Mouse (Mus musculus) CH12F3 (cell line): ENCODE measurements around the gene Treml2.
"Not testable (repeated sequence)": the region's sequence is repeated elsewhere in the genome, so short reads cannot be mapped to it uniquely, and the experiment has no call there.

Experiments
- in situ Hi-C: fragments of 300-500 bp; cut with MboI; formaldehyde crosslinking; loops from 2 replicates; pipeline ENCODE4 v1.14.3; 2020; ENCODE audit warnings: low sequenced_read_pairs

Gene Treml2

DNA sequence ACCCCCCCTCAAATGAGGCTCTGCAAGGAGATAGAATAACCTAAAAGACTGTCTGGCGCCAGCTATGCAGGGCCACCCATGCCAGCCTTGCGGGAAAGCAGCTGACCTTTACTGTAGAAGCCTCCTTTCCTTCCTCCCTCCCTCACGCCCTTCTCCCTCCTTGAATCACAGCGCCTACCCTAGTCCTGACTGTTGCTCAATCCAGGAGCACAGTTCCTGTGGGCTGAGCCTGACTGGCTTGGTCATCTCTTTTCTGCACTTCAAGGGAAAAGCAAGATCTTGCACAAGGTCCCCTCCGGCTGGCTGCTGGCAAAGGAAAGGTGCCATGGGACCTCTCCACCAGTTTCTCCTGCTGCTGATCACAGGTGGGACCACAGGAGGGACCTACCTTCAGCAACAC lies 46.9 kb downstream of the Treml2 start, which contains the start of gene Trem2:
TSS of gene Trem2 (plus strand) at position 171 of the 400 bp plus-strand sequence.
- in situ Hi-C loops = no loop called here

DNA sequence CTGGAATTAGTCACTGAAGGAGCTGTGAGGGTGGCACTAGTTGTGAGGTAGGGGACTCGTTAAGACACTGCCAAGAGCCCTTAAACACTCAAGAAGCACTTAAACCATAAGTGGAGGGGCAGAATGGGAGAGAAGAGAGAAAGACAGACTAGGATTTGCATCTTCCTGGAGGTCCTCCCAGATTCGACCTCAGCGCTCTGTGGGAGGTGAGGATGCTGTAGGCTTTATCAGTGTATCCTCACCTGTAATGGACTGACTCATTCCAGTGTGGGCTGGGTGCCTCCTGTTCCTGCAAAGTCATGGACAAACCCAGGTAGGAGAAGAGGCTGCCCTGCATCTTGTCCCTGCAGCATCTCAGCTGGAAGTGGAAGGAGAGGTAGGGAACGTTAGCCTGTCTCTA lies 47.5 kb downstream of the Treml2 start:
- in situ Hi-C loops = no loop called here

DNA sequence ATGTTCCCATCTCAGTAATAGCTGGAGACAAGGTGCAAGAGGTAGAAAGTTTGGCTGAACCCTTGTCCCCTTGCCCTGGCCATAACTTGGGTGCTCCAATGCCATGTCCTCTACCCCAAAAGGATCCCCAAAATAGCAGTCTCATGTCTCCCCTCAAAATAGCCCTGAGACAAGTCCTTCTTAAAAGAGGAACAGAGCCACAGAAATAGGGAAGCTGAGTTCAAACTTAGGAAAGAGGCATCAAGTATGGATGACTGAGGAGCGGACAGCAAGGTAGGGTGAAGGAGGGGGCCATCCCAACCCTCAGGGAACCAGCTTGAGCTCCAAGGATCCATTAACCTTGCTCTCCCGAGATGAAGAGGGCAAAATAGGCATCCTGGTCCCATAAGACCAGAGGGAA lies 48.0 kb downstream of the Treml2 start:
- in situ Hi-C loops = no loop called here

DNA sequence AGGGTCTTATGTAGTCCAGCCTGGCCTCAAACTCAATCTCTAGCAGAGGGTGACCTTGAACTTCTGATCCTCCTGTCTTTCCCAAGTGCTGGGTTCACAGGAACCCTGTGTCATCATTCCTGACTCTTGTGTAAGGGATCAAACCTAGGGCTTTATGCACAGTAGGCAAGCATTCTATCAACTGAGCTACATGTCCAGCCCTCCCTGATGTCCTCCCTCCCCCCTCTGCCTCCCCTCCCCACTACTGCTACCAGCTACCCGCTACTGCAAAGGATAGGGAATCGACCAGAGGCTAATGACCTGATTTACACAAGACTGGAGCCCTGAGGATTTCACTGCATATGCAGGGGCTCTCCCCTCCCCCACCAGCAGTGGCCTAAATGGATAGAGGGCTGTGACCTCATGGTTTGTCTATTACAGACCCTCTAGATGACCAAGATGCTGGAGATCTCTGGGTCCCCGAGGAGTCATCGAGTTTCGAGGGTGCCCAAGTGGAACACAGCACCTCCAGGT lies 51.4 kb downstream of the Treml2 start:
- in situ Hi-C loops = no loop called here

DNA sequence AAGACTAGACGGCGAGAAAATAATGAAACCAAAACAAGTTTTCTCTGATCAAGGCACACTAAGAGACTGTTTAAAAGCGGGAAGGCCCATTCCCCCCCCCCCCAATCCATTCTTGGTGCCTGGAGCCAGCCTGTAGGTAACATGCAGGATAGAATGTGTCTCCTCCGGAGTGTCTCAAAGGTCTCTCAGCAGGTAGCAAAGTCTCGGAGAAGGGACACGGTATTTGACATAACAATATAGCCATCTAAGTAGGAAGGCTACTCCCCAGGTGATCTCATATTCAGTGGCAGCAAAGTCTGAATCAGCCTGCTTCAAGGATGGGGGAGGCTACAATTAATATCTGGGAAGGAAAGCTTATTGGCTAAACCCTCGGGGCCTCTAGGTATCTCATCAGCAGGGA lies 53.7 kb downstream of the Treml2 start:
- in situ Hi-C loops = not testable (repeated sequence)

DNA sequence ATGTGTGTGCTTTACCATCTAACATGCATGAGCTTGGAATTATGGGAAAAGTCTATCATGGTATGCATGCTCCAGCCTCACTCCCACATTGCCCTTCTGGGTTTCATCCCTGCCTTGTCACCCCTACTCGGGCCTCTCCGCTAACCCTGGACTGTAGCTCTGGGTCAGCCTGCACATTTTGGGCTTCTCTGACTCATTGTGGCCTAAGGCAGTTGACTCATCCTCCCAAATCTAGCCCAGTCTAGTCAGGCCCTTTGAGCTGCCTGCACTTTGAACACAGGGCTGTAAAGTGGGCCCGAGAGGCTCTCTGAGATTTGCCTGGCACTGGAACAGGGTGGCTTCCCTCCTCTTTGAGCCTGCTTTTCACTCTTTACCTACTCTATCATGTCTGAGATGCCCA lies 56.5 kb downstream of the Treml2 start:
- in situ Hi-C loops = no loop called here

DNA sequence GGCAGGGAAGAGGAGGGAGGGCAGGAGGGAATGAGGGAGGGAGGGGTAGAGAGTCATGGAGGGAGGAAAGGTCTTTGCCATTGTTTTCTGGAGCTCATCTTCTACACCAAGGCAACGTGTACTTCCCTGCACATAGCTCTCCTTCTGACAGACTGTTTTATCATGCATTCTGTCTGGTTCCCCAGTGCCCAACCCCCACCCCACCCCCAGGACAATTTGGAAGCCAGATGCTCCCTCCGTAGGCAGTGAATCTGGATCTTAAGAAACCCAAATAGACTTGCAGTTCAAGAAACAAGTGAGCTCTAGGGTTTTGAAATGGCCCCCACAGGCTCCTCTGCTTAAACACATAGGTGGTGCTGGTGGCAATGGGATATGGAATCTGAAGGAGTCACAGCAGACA lies 58.6 kb downstream of the Treml2 start:
- in situ Hi-C loops = no loop called here

DNA sequence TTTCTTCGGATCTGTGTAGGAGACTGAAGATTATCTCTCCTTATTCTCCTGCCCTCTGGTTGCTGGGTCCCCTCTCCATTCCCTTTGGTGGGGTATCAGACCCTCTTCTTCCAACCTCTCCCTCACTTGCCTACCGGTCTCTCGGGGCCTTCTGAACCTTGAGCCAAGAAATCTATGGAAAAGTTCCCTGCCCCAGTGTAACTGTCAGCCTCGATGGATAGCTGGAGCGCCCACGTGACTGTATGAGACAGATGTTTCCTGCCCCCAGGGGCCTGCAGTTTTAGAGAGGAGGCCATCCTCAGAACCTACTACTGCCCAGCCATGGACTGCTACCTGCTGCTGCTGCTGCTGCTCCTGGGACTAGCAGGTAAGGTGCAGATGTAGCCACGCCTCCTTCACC lies 60.3 kb downstream of the Treml2 start, which contains the start of gene Treml1:
TSS of gene Treml1 (plus strand) at position 301 of the 400 bp plus-strand sequence.
- in situ Hi-C loops = no loop called here

DNA sequence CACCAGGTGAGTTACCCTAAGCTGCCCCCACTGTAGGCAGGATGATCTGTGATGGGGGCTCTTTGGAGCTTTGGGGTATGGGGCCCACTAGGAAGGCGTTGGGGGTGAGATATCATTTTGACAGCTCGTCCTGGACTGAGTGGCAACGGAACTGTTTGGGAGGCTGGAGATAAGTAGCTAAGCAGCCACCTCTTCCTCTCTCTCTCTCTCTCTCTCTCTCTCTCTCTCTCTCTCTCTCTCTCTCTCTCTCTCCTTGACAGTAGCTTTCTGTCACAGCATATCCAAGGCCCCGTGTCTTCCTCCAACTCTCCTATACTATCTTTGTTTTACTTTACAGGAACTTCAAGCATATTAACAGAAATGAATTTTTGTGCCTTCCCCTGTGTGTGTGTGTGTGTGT lies 61.2 kb downstream of the Treml2 start:
- in situ Hi-C loops = no loop called here
